In genomic region chr4:114882232-114882631, GRCm38 (mm10) we compare ENCODE assay signal across 50 mouse cellular contexts. TPM values are rescaled to one million over a fixed set of nuclear protein-coding genes. Genes with fewer than 3 reads are reported as not detected.
"Had no signal": no experiment of that assay in that cellular context is flagged by ENCODE, and none has a peak within 500 bp of the region (broad histone marks: within the 10 kb centered on the region; RNA-seq: fewer than 3 reads in every experiment).

No protein-coding gene starts in this region.

- H3K9me3 ChIP-seq: heart, embryonic 10.5 days; heart, embryonic 12.5 days; heart, embryonic 13.5 days; heart, embryonic 15.5 days; hindbrain, embryonic 10.5 days; hindbrain, embryonic 12.5 days; hindbrain, embryonic 13.5 days; hindbrain, embryonic 15.5 days; intestine, embryonic 15.5 days; kidney, embryonic 15.5 days had no signal

- H3K36me3 ChIP-seq: heart, embryonic 10.5 days; heart, embryonic 12.5 days; heart, embryonic 13.5 days; heart, embryonic 15.5 days; hindbrain, embryonic 10.5 days; hindbrain, embryonic 12.5 days; hindbrain, embryonic 13.5 days; hindbrain, embryonic 15.5 days; intestine, embryonic 15.5 days; kidney, embryonic 15.5 days had no signal

- H3K4me1 ChIP-seq: heart, embryonic 10.5 days; heart, embryonic 12.5 days; heart, embryonic 13.5 days; heart, embryonic 15.5 days; hindbrain, embryonic 12.5 days; hindbrain, embryonic 13.5 days; hindbrain, embryonic 15.5 days; intestine, embryonic 15.5 days had no signal

- H3K27me3 ChIP-seq: hindbrain, embryonic 13.5 days; hindbrain, embryonic 15.5 days; intestine, embryonic 15.5 days had no signal

- H3K4me3 ChIP-seq: heart, embryonic 10.5 days; heart, embryonic 12.5 days; heart, embryonic 13.5 days; heart, embryonic 15.5 days; hindbrain, embryonic 10.5 days; hindbrain, embryonic 12.5 days; hindbrain, embryonic 13.5 days; hindbrain, embryonic 15.5 days; intestine, embryonic 15.5 days; kidney, embryonic 15.5 days; layer of hippocampus, adult 2 months had no signal

- ATAC-seq: hindbrain, embryonic 16.5 days; hindbrain, postnatal 0 days; inflammation-experienced regulatory T-cells, adult 6 months; intestine, embryonic 15.5 days; intestine, embryonic 16.5 days; intestine, postnatal 0 days had no signal

- H3K4me2 ChIP-seq: heart, embryonic 11.5 days; heart, embryonic 12.5 days; heart, embryonic 13.5 days; heart, embryonic 15.5 days; hindbrain, embryonic 12.5 days; hindbrain, embryonic 13.5 days; hindbrain, embryonic 14.5 days; hindbrain, embryonic 15.5 days; intestine, embryonic 15.5 days; kidney, embryonic 15.5 days had no signal

- H3K9ac ChIP-seq: heart, embryonic 12.5 days; heart, embryonic 13.5 days; heart, embryonic 15.5 days; hindbrain, embryonic 12.5 days; hindbrain, embryonic 13.5 days; hindbrain, embryonic 14.5 days; hindbrain, embryonic 15.5 days; intestine, embryonic 15.5 days; kidney, embryonic 15.5 days had no signal

- H3K27ac ChIP-seq: heart, embryonic 10.5 days; heart, embryonic 13.5 days; heart, embryonic 15.5 days; hindbrain, embryonic 10.5 days; hindbrain, embryonic 12.5 days; hindbrain, embryonic 13.5 days; hindbrain, embryonic 14.5 days; hindbrain, embryonic 15.5 days; hindbrain, postnatal 0 days; intestine, embryonic 15.5 days; kidney, embryonic 15.5 days; kidney, postnatal 0 days; layer of hippocampus, adult 2 months had no signal

- DNase-seq: heart, postnatal 10 days; heart, postnatal 14 days; heart, postnatal 36 days; heart, postnatal 4 days; kidney, adult 11 months; kidney, adult 18-20 months; kidney, adult 2 months; kidney, adult 8-10 months; kidney, adult 9 months; kidney, postnatal 10 days; kidney, postnatal 14 days; kidney, postnatal 25 days; kidney, postnatal 36 days; kidney, postnatal 4 days; layer of hippocampus, adult 9-11 months; layer of hippocampus, postnatal 36 days had no signal

RNA-seq across cellular contexts. Expression of gene Foxd2, which starts 26.4 kb away (rescaled TPM):
- polyA plus RNA-seq: heart, embryonic 12.5 days; heart, embryonic 14.5 days; heart, embryonic 15.5 days; heart, embryonic 16.5 days; hindbrain, embryonic 14.5 days had no signal

RNA-seq across cellular contexts. Expression of gene Foxe3, which starts 43.6 kb away (rescaled TPM):
- total RNA-seq: heart, adult 8-10 months; heart, postnatal 10 days; heart, postnatal 14 days; heart, postnatal 36 days; heart, postnatal 4 days; hematopoietic stem cell, adult 5-6 weeks; hindbrain, postnatal 0 days; layer of hippocampus, adult 18-20 months; layer of hippocampus, adult 2 months; layer of hippocampus, adult 8-10 months; layer of hippocampus, postnatal 10 days; layer of hippocampus, postnatal 14 days; layer of hippocampus, postnatal 25 days; layer of hippocampus, postnatal 36 days had no signal
- polyA plus RNA-seq: heart, embryonic 10.5 days; heart, embryonic 11.5 days; heart, embryonic 12.5 days; heart, embryonic 13.5 days; heart, embryonic 14.5 days; heart, embryonic 15.5 days; heart, embryonic 16.5 days; heart, postnatal 0 days; hindbrain, embryonic 11.5 days; hindbrain, embryonic 12.5 days; hindbrain, embryonic 13.5 days; hindbrain, embryonic 14.5 days; hindbrain, embryonic 15.5 days; hindbrain, embryonic 16.5 days; hindbrain, postnatal 0 days; inflammation-experienced regulatory T-cells, adult 6 months; intestine, embryonic 14.5 days; intestine, embryonic 15.5 days; intestine, embryonic 16.5 days; intestine, postnatal 0 days; kidney, adult 2 months; kidney, embryonic 14.5 days; kidney, embryonic 15.5 days; kidney, embryonic 16.5 days; kidney, postnatal 0 days; large intestine, adult 2 months had no signal
